Mouse (Mus musculus): ENCODE data around the gene Ggt6. TPM values are rescaled to one million over a fixed set of nuclear protein-coding genes. Genes with fewer than 3 reads are reported as not detected.

Ggt6 gene
- 1.3 TPM for polyA plus RNA-seq (2014; fragmentation: Illumina TruSeq; extraction: RNeasy Lipid Tissue Mini Kit (QIAGEN cat#74804); ENCODE audit: insufficient read depth, low read depth, low replicate concordance)

DNA sequence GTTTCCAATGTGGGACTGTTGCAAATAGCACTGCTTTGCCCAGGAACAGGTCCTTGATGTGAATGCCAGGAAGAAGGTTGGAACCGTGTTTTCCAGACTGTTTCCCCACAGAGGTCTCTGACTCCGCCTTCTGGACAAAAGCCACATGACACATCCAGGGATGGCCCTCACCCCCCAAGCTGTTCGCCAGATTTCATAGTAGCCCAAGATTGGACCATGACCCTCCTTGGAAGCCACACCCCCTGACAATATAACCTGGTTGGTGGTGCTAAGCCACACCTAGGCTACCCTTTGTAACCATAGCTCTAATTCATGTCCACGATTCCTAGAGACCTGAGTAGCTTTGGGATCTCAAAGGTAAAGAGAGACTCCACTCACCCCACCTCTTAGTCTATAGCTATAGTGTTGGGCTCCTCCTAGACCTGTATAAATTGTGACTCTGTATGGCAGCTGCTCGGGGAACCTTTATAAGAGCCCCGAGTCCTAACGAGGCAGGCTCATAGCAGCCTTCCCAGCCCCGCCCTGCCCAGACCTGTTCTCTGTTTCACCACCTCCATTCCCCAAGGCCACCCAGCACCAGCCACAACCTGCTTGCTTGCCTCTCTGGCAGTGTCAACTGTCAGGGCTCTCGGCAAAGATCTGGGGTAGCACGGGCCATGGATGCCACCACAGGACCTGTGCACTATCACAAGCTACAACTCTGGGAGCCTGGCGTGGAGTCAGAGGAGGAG is at the start of gene Ggt6:
Gene Ggt6 (plus strand): TSS at position 564 of the 731 bp plus-strand sequence.

DNA sequence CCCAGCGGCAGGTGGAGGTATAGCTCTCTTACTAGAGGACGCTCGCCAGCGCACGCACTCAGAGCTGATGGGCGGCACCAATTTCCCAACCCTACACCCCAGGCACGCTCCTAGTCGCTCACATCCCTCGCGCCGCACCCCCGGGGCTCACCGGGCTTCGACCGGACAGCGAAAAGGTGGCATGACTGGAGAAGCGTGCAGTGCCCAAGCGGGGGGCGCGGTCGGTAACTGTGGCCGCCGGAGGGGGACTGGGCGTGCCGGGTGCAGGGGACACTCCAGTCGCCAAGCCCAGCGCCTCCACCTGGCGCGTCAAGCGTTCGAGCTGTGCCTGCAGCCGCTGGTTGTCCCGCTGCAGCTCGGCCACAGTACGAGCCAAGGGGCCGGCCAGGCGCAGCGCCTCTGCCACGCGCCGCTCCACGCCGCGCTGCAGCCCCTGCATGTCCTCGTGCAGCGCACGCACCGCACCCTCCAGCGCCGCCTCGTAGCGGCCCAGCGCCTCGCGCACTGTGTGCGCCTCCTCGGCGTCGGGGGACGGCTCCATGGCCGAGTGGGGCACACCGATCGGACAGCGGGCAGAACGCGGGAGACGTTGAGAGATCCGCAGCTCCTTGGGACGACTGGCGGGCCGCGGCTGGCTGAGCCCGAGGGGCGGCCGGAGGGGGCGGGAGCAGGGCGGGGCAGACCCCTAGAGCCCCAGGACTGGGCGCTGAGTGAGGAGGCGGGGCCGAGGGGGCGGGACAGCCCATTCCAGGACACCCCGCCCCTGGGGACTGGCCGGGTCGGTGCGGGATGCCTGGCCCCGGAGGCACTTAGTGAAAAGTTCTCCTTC is 24.0 kb upstream of the Ggt6 start, which contains the start of gene Smtnl2:
Gene Smtnl2 (minus strand): TSS at position 621 of the 829 bp plus-strand sequence.

DNA sequence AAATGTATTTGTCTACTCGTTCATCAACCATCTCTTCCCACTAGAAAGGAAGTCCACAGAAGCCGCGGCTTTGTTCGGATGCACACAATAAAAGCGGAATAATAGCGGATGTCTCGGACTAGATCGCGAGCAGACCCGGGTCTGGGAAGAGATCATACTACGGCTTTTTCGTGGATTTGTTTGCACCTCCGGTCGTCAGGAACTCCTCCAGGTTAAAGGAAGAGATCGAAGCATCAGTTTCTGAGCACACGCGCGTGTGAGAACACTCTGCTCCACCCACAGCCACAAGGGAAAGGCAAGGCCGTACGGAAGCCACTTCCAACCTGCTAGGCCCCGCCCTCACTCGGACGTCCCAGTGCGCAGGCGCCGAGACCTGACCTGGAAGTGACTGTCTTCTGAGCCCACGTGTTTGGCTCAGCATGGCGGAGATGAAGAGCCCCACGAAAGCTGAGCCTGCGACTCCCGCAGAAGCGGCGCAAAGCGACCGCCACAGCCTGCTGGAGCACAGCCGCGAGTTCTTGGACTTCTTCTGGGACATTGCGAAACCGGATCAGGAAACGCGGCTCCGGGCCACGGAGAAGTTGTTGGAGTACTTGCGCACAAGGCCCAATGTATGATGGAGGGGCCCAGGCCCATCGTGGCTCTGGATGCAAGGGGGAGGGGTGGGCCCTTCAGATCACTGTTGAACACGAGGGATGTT is 5.8 kb downstream of the Ggt6 start, which contains the start of gene Mybbp1a:
Gene Mybbp1a (plus strand): TSS at position 391 of the 700 bp plus-strand sequence.

Other genes starting within 250 kb of the Ggt6 start
- gene Gm43951, start 228.7 kb upstream of the Ggt6 start, polyA plus RNA-seq (2014; fragmentation: Illumina TruSeq; extraction: RNeasy Lipid Tissue Mini Kit (QIAGEN cat#74804); ENCODE audit: insufficient read depth, low read depth, low replicate concordance), result 0.12 TPM
- gene 4933427D14Rik, start 228.1 kb upstream of the Ggt6 start, polyA plus RNA-seq (2014; fragmentation: Illumina TruSeq; extraction: RNeasy Lipid Tissue Mini Kit (QIAGEN cat#74804); ENCODE audit: insufficient read depth, low read depth, low replicate concordance), result 2.3 TPM
- 123 TPM for gene Txndc17, start 228.0 kb upstream of the Ggt6 start, polyA plus RNA-seq (2014; fragmentation: Illumina TruSeq; extraction: RNeasy Lipid Tissue Mini Kit (QIAGEN cat#74804); ENCODE audit: insufficient read depth, low read depth, low replicate concordance)
- gene Med31, start 219.9 kb upstream of the Ggt6 start, polyA plus RNA-seq (2014; fragmentation: Illumina TruSeq; extraction: RNeasy Lipid Tissue Mini Kit (QIAGEN cat#74804); ENCODE audit: insufficient read depth, low read depth, low replicate concordance), result 27.2 TPM
- gene Slc13a5, start 168.3 kb upstream of the Ggt6 start, polyA plus RNA-seq (2014; fragmentation: Illumina TruSeq; extraction: RNeasy Lipid Tissue Mini Kit (QIAGEN cat#74804); ENCODE audit: insufficient read depth, low read depth, low replicate concordance), result not detected
- gene Xaf1, start 133.9 kb upstream of the Ggt6 start, polyA plus RNA-seq (2014; fragmentation: Illumina TruSeq; extraction: RNeasy Lipid Tissue Mini Kit (QIAGEN cat#74804); ENCODE audit: insufficient read depth, low read depth, low replicate concordance), result 46.6 TPM
- gene Fbxo39, start 121.1 kb upstream of the Ggt6 start, polyA plus RNA-seq (2014; fragmentation: Illumina TruSeq; extraction: RNeasy Lipid Tissue Mini Kit (QIAGEN cat#74804); ENCODE audit: insufficient read depth, low read depth, low replicate concordance), result not detected
- gene Tekt1, start 73.1 kb upstream of the Ggt6 start, polyA plus RNA-seq (2014; fragmentation: Illumina TruSeq; extraction: RNeasy Lipid Tissue Mini Kit (QIAGEN cat#74804); ENCODE audit: insufficient read depth, low read depth, low replicate concordance), result 14.1 TPM
- 11.8 TPM for gene Smtnl2, start 23.8 kb upstream of the Ggt6 start, polyA plus RNA-seq (2014; fragmentation: Illumina TruSeq; extraction: RNeasy Lipid Tissue Mini Kit (QIAGEN cat#74804); ENCODE audit: insufficient read depth, low read depth, low replicate concordance)
- 25.2 TPM for gene Mybbp1a, start 5.8 kb downstream of the Ggt6 start, polyA plus RNA-seq (2014; fragmentation: Illumina TruSeq; extraction: RNeasy Lipid Tissue Mini Kit (QIAGEN cat#74804); ENCODE audit: insufficient read depth, low read depth, low replicate concordance)
- 27.5 TPM for gene Spns2, start 54.4 kb downstream of the Ggt6 start, polyA plus RNA-seq (2014; fragmentation: Illumina TruSeq; extraction: RNeasy Lipid Tissue Mini Kit (QIAGEN cat#74804); ENCODE audit: insufficient read depth, low read depth, low replicate concordance)
- gene Spns3, start 115.0 kb downstream of the Ggt6 start, polyA plus RNA-seq (2014; fragmentation: Illumina TruSeq; extraction: RNeasy Lipid Tissue Mini Kit (QIAGEN cat#74804); ENCODE audit: insufficient read depth, low read depth, low replicate concordance), result 0.46 TPM
- 15.5 TPM for gene Ube2g1, start 171.8 kb downstream of the Ggt6 start, polyA plus RNA-seq (2014; fragmentation: Illumina TruSeq; extraction: RNeasy Lipid Tissue Mini Kit (QIAGEN cat#74804); ENCODE audit: insufficient read depth, low read depth, low replicate concordance)